Mouse (Mus musculus) kidney, embryonic 14.5 days (tissue): ENCODE measurements around the gene Tsga10. TPM values are rescaled to one million over a fixed set of nuclear protein-coding genes. Genes with fewer than 3 reads are reported as not detected.
A peak's percentile ranks its signal among the peaks of the same experiment; 100 is the strongest.
"Not testable (repeated sequence)": the region's sequence is repeated elsewhere in the genome, so short reads cannot be mapped to it uniquely, and the experiment has no call there.

Experiments used
- ATAC-seq: fragments of 200-750 bp; cut with Nextera tagmentation; 2 replicates; pipeline ENCODE4 v1.8.0; 2017; ENCODE audit warnings: moderate number of reproducible peaks, mild to moderate bottlenecking, moderate TSS enrichment, moderate library complexity; ENCODE audit not compliant: low FRiP score, low TSS enrichment
- H3K27ac ChIP-seq: fragments of 300-500 bp; sonication (generic); 2 replicates; pipeline ENCODE4 v1.5.1; 2014; ENCODE audit warnings: low read depth, mild to moderate bottlenecking, low read length, moderate library complexity, mixed read lengths
- H3K27me3 ChIP-seq: fragments of 300-500 bp; sonication (generic); 2 replicates; pipeline ENCODE4 v1.6.1; 2014; ENCODE audit warnings: mild to moderate bottlenecking, low read length; ENCODE audit not compliant: control insufficient read depth, insufficient read depth
- H3K36me3 ChIP-seq: fragments of 300-500 bp; sonication (generic); 2 replicates; pipeline ENCODE4 v1.6.1; 2014; ENCODE audit warnings: low read length, mixed read lengths; ENCODE audit not compliant: control insufficient read depth, insufficient read depth
- H3K4me1 ChIP-seq: fragments of 300-500 bp; sonication (generic); 2 replicates; pipeline ENCODE4 v1.6.1; 2014; ENCODE audit warnings: low read length, mixed read lengths; ENCODE audit not compliant: control insufficient read depth, insufficient read depth
- H3K4me2 ChIP-seq: fragments of 300-500 bp; sonication (generic); replicated peaks from 2 replicates; pipeline ENCODE4 v1.6.1; 2014; ENCODE audit warnings: low read depth, mild to moderate bottlenecking, low read length
- H3K4me3 ChIP-seq: fragments of 300-500 bp; sonication (generic); 2 replicates; pipeline ENCODE4 v1.5.1; 2014; ENCODE audit warnings: mild to moderate bottlenecking, low read length
- H3K9ac ChIP-seq: fragments of 300-500 bp; sonication (generic); 2 replicates; pipeline ENCODE4 v1.6.1; 2014; ENCODE audit warnings: low read depth, mild to moderate bottlenecking, low read length, moderate library complexity
- H3K9me3 ChIP-seq: fragments of 300-500 bp; sonication (generic); 2 replicates; pipeline ENCODE4 v1.6.1; 2016; ENCODE audit warnings: low read length; ENCODE audit not compliant: control insufficient read depth
- whole genome bisulfite sequencing: fragments of 180-500 bp; shearing (Covaris S2); extraction: QIAGEN DNeasy Blood & Tissue Kit; methylation state at CpG from one replicate; pipeline ENCODE4 v1.1.7; 2014; 5-methylcytosine and 5-hydroxymethylcytosine counted together
- polyA plus RNA-seq: library from polyadenylated mRNA; unstranded; fragments of >200 nt; fragmentation: Nextera tagmentation; extraction: Ambion mirVana; gene quantifications from 2 replicates; pipeline ENCODE4 v1.2.1, GENCODE M21; 2014

Tsga10 gene
- polyA plus RNA-seq, 1 experiment from 2014 or later = 7.4 TPM

- ATAC-seq = peak; percentile 80
- Histone ChIP-seq H3K4me3 (peak overlapping the region; percentile 57), H3K27ac (no peak overlapping the region), H3K4me2 (peak overlapping the region; percentile 96), H3K9me3 (no peaks in the 10 kb centered on the region), H3K27me3 (peaks cover 15% of the 10 kb centered on the region), H3K36me3 (no peaks in the 10 kb centered on the region), H3K4me1 (no peaks in the 10 kb centered on the region), H3K9ac (peak overlapping the region; percentile 58; the same call in 1 of the 2 replicates)
- WGBS = 2% methylated on average over 49 of the region's 49 CpGs
These were observed 147.1 kb downstream of the Tsga10 start for GRCm38 (mm10) chr1:37719030-37719723.

- ATAC-seq = no peak
- Histone ChIP-seq H3K9ac (no peak overlapping the region), H3K9me3 (no peaks in the 10 kb centered on the region), H3K27me3 (peaks cover 15% of the 10 kb centered on the region), H3K4me3 (no peak overlapping the region), H3K27ac (no peak overlapping the region), H3K4me2 (no peak overlapping the region), H3K4me1 (no peaks in the 10 kb centered on the region), H3K36me3 (no peaks in the 10 kb centered on the region)
- 49% methylated on average over 7 of the region's 7 CpGs for WGBS
These were observed 147.7 kb downstream of the Tsga10 start for GRCm38 (mm10) chr1:37718516-37718915.

GRCm38 (mm10) chr1:37717415-37718195 lies 148.6 kb downstream of the Tsga10 start:
- WGBS = 83% methylated on average over 14 of the region's 14 CpGs
- H3K4me1 ChIP-seq = no peaks in the 10 kb centered on the region
- H3K27me3 ChIP-seq = peaks cover 15% of the 10 kb centered on the region
- no peak overlapping the region for H3K4me2 ChIP-seq
- no peak overlapping the region for H3K27ac ChIP-seq
- H3K4me3 ChIP-seq = no peak overlapping the region
- ATAC-seq = no peak
- no peak overlapping the region for H3K9ac ChIP-seq
- H3K9me3 ChIP-seq = no peaks in the 10 kb centered on the region
- H3K36me3 ChIP-seq = no peaks in the 10 kb centered on the region

- H3K36me3 ChIP-seq, ATAC-seq, H3K9me3 ChIP-seq, H3K4me2 ChIP-seq, H3K4me1 ChIP-seq, H3K4me3 ChIP-seq, H3K9ac ChIP-seq, H3K27me3 ChIP-seq, H3K27ac ChIP-seq: not testable (repeated sequence)
- 68% methylated on average over 4 of the region's 4 CpGs for WGBS
These were observed 153.9 kb downstream of the Tsga10 start for GRCm38 (mm10) chr1:37712357-37712737.

- Histone ChIP-seq H3K27ac (no peak overlapping the region), H3K4me1 (no peaks in the 10 kb centered on the region), H3K36me3 (no peaks in the 10 kb centered on the region), H3K4me3 (no peak overlapping the region), H3K9me3 (no peaks in the 10 kb centered on the region), H3K9ac (no peak overlapping the region), H3K27me3 (no peaks in the 10 kb centered on the region), H3K4me2 (no peak overlapping the region)
- WGBS = 83% methylated on average over 10 of the region's 10 CpGs
- ATAC-seq = no peak
These were observed 154.5 kb downstream of the Tsga10 start for GRCm38 (mm10) chr1:37711596-37712356.

GRCm38 (mm10) chr1:37711082-37711481 lies 155.1 kb downstream of the Tsga10 start:
- no peaks in the 10 kb centered on the region for H3K9me3 ChIP-seq
- no peak for ATAC-seq
- H3K36me3 ChIP-seq = no peaks in the 10 kb centered on the region
- H3K4me3 ChIP-seq = no peak overlapping the region
- WGBS = 95% methylated on average over 5 of the region's 5 CpGs
- H3K9ac ChIP-seq = no peak overlapping the region
- H3K27me3 ChIP-seq = no peaks in the 10 kb centered on the region
- no peak overlapping the region for H3K4me2 ChIP-seq
- no peaks in the 10 kb centered on the region for H3K4me1 ChIP-seq
- H3K27ac ChIP-seq = no peak overlapping the region

GRCm38 (mm10) chr1:37709736-37710135 lies 156.5 kb downstream of the Tsga10 start:
- ATAC-seq = no peak
- Histone ChIP-seq H3K27ac (no peak overlapping the region), H3K9me3 (no peaks in the 10 kb centered on the region), H3K9ac (no peak overlapping the region), H3K4me2 (no peak overlapping the region), H3K4me1 (no peaks in the 10 kb centered on the region), H3K36me3 (no peaks in the 10 kb centered on the region), H3K27me3 (no peaks in the 10 kb centered on the region), H3K4me3 (no peak overlapping the region)
- WGBS = 76% methylated on average over 8 of the region's 8 CpGs

- Histone ChIP-seq H3K27ac (no peak overlapping the region), H3K9me3 (no peaks in the 10 kb centered on the region), H3K4me3 (no peak overlapping the region), H3K9ac (no peak overlapping the region), H3K4me2 (no peak overlapping the region), H3K27me3 (no peaks in the 10 kb centered on the region), H3K36me3 (no peaks in the 10 kb centered on the region), H3K4me1 (no peaks in the 10 kb centered on the region)
- ATAC-seq = no peak
- WGBS = 92% methylated on average over 6 of the region's 6 CpGs
These were observed 157.8 kb downstream of the Tsga10 start for GRCm38 (mm10) chr1:37708270-37708955.
